Mouse (Mus musculus) v-Abl transformed pro-B cells (cell line): Measurements from ENCODE around the gene Ptprf.

ENCODE experiments used
- in situ Hi-C, 2 experiments: fragments of 400-800 bp; cut with MboI; formaldehyde crosslinking; loops; one replicate each; pipeline ENCODE4 v1.15.1; 2025; ENCODE audit not compliant: unreplicated experiment in 2 of 2

The Ptprf gene

GRCm38 (mm10) chr4:118220756-118221155 is 70.4 kb downstream of the Ptprf start:
- in situ Hi-C loops = no loop called here

DNA sequence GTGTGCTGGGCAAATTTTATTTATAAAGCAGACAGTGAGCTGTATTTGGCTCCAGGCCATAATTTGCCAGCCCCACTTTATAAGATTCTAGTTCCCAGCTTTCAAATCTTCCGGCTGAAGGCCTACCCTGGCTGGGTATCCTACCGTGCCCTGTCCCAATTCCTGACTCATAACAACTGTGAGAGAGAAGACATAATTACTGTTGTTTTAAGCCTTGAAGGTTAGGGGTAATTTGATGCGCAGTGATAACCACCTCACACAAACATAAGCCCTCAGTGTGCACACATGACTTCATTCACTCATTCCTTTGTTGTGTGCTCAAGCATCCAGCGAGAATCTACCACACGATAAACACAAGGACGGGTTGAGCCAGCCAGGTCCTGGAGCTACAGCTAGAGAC is 71.7 kb downstream of the Ptprf start:
- in situ Hi-C loops = loop anchor here (5.0 to 10.0 kb wide), 3 partner anchors 75 to 358 kb away; partner anchors contain the start of gene Ptprf (in 1 of the 2)

DNA sequence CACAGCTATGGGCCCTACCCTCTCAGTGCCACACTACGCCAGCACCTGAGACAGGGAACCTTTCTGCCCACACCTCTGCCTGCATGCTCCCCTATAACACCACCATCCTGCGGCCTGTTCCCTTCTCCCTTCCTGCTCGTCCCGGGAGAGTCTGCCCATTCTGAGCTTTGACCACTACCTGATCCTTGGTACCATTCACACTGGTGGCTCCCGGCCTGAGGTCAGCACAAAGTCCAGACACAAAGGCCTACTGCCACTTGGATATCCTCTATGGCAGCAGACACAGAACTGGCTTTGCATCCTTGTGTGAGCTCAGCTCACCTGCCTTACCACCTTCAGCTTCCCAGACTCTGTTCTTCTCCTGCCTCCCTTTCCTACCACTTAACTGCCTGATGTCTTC is 72.7 kb downstream of the Ptprf start:
- in situ Hi-C loops = loop anchor here (5.0 to 10.0 kb wide), 3 partner anchors 76 to 359 kb away; partner anchors contain the start of gene Ptprf (in 1 of the 2)

GRCm38 (mm10) chr4:118216726-118217595 is 74.2 kb downstream of the Ptprf start:
- in situ Hi-C loops = loop anchor here (5.0 to 10.0 kb wide), 3 partner anchors 78 to 360 kb away; partner anchors contain the start of gene Ptprf (in 1 of the 2)

GRCm38 (mm10) chr4:118214891-118215290 is 76.3 kb downstream of the Ptprf start:
- in situ Hi-C loops = loop anchor here (5.0 to 10.0 kb wide), 3 partner anchors 80 to 362 kb away; partner anchors contain the start of gene Ptprf (in 1 of the 2)

DNA sequence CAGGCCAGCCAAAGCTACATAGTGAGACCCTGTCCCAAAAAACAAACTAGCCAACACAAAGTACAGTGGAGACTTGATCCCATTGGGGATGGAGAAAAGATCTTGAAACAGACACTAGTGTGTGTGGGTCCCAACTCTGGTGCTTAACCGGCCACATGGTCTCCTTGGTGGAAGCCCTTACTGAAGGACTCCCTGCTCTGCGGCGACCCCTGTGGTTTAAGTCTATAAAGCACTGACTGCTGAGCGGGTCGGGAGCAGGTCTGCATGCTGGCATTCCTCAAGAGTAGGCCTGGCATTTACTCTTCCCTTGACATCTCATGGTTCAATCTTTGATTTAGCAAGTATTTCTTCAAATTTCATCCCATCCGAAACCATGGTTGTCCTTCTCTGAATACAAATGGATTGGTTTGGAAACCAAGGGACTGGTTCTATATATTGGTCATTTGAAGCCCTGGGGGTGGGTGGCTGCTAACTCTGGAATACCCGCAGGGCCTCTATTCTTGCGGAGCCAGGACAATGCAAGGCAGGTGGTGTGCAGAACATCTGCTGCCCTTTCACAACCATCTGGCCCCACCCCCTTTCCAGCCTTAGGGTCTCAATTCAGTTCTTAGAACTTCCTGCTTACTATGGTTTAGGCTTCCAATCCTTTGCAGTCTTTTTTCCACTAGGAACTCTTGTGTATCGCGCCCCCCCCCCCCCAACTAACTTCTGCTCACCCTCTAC is 84.1 kb downstream of the Ptprf start:
- in situ Hi-C loops = loop anchor here in 1 of 2 experiments (10.0 kb wide), 1 partner anchor 122 kb away; no protein-coding TSS in a partner anchor

DNA sequence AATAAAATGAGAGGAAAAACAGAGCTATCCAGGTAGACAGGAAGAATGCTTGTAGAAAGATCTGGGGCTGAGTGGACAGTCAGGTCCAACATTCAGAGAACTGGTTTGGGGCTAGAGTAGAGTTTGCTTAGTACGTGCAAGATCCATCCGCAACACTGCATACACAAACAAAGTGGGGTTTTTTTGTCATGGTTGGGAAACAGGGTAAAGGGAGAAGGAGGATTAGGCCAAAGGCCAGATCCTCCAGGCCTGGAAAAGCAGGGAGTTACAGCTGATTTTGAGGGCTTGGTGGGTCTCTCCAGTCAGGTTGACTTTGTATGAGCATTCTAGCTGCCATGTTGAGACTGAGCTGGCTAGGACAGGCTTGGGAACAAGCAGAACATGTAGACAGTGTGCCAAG is 85.3 kb downstream of the Ptprf start:
- in situ Hi-C loops = loop anchor here in 1 of 2 experiments (10.0 kb wide), 1 partner anchor 121 kb away; no protein-coding TSS in a partner anchor

- in situ Hi-C loops = no loop called here
These were observed 92.1 kb downstream of the Ptprf start for GRCm38 (mm10) chr4:118199093-118199492.

DNA sequence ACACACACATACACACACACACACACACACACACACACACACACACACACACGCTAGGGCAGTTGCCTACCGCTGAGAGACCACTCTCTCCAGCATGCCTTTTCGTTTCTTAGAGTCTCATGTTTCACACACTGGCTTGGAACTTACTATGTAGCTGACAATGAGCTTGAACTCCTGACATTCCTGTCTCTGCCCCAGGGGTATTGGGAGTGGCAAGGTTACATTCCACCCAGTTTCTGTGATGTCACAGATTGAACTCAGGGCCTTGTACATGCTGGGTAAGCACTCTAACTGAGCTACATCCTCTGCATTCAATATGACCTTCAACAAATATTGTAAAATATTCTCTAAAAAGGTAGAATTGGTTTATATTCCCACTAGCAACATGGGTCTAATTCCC is 92.6 kb downstream of the Ptprf start:
- in situ Hi-C loops = no loop called here

GRCm38 (mm10) chr4:118196185-118196584 is 95.0 kb downstream of the Ptprf start:
- in situ Hi-C loops = no loop called here

DNA sequence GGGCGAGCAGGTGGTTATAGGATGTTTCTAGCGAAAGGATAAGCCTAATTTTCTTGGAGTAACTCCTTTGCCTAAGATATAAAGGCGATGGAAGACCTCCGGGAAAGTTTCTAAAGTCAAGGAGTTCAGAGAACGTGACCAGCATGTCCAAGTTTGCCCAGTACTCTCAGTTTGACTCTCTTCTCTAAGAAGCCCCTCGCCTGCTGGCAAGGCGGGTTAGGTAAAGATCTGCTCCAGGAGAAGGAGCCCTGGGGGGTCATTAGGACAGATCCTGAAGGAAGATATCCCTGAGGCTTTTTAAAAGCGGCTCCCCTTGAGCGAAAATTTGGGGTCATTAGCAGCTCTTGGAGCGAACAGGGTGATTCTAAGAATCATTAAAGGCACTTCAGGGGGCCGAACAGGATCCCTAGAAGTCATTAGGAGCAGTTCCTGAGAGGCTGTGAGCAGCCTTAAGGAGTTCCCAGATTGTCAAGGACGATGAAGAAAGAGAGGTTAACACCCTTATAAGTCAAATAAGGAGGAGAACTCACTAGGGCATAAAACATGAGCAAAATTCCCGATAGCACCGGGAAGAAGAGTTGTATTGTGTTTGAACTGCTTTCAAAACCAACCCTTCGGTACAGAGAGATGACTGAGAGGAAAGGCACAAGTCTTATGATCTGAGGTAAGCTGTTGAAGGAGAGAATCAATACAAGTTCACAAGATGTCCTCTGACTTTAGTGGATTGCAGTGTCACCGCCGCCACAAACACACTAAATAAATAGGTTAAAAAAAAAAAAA is 110.7 kb downstream of the Ptprf start:
- in situ Hi-C loops = no loop called here

GRCm38 (mm10) chr4:118179467-118180300 is 111.5 kb downstream of the Ptprf start, which contains the start of gene Kdm4a:
Gene Kdm4a (minus strand): TSS chr4:118180043.
- in situ Hi-C loops = no loop called here

GRCm38 (mm10) chr4:118178952-118179466 is 112.2 kb downstream of the Ptprf start:
- in situ Hi-C loops = no loop called here

DNA sequence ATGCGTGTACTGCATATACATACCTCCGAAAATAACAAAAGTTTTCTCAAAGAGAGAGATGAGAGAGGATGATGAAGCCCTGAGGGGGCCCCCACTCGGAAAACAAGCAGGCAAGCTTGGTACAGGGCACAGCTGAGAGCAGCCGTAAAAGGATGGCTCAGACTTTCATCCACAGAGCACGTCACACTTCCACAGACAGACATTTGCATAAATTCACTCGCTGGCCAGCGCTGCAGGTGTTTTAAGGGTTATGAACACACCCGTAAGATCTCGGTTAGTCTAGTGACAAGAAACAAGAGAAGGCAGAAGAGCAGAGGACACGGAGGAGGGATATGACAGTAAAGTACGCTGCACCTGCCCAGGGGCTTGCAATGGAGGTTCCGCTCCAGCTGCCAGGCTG is 118.7 kb downstream of the Ptprf start:
- in situ Hi-C loops = loop anchor here in 1 of 2 experiments (25.0 kb wide), 1 partner anchor 940 kb away; the partner anchor contains the start of gene Slc2a1

- in situ Hi-C loops = loop anchor here in 1 of 2 experiments (25.0 kb wide), 1 partner anchor 941 kb away; the partner anchor contains the start of gene Slc2a1
These were observed 120.2 kb downstream of the Ptprf start for GRCm38 (mm10) chr4:118171006-118171405.

- in situ Hi-C loops = loop anchor here in 1 of 2 experiments (10.0 to 25.0 kb wide), 2 partner anchors 67 to 950 kb away; partner anchors contain the start of gene Slc2a1
These were observed 129.1 kb downstream of the Ptprf start for GRCm38 (mm10) chr4:118162123-118162522.
